Mouse (Mus musculus): ENCODE measurements at regions not wholly inside any gene's neighbourhood (a gene's known extent, or its start where the extent isn't known, plus 50 kb on each side); places are given as distances from the start of the nearest gene placed in this dataset.

DNA sequence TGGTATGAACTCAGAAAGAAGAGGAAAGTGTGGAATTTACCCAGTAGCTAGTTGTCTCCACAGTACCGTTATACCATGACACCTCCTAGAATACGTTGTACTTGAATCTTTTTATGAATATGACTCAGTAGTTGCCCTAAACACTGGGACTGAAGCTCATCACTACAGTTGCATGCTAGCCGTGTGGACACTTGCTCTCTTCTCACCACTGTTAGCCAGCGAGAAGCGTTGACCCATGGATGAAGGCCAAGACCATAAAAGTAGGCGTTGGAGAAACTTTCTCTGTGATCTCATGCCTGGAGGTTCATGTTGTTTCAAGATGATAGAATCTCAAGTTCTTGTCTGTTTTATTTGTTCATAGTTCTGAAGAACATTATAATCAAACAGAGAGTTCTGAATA is 269.5 kb downstream of the Lmx1a start:
- WGBS, result 92% methylated on average over 6 of the region's 6 CpGs
- H3K4me1 ChIP-seq (ENCODE audit: control insufficient read depth, insufficient read depth, low read length), result no peaks in the 10 kb centered on the region
- no peak for DNase-seq
- no peak overlapping the region for H3K27ac ChIP-seq (ENCODE audit: insufficient read depth, low read length)
- no peak overlapping the region for H3K4me3 ChIP-seq (replicated peaks; ENCODE audit: insufficient read depth, low read depth, low read length)
- no peak for TF ChIP-seq POLR2A (IDR thresholded peaks at IDR 0.05; ENCODE audit: borderline replicate concordance, insufficient read depth, low read length)
- TF ChIP-seq CTCF (IDR thresholded peaks at IDR 0.05; ENCODE audit: borderline replicate concordance, insufficient read depth, low read depth, low read length), result no peak
- H3K27me3 ChIP-seq (ENCODE audit: control insufficient read depth, insufficient read depth, low read length), result no peaks in the 10 kb centered on the region

- DNase-seq, result no peak
- TF ChIP-seq POLR2A (IDR thresholded peaks at IDR 0.05; ENCODE audit: borderline replicate concordance, insufficient read depth, low read length) (no peak), CTCF (IDR thresholded peaks at IDR 0.05; ENCODE audit: borderline replicate concordance, insufficient read depth, low read depth, low read length) (no peak)
- 29% methylated on average over 3 of the region's 3 CpGs for WGBS
- H3K27ac ChIP-seq (ENCODE audit: insufficient read depth, low read length), result no peak overlapping the region
- no peak overlapping the region for H3K4me3 ChIP-seq (replicated peaks; ENCODE audit: insufficient read depth, low read depth, low read length)
- H3K27me3 ChIP-seq (ENCODE audit: control insufficient read depth, insufficient read depth, low read length), result no peaks in the 10 kb centered on the region
- H3K4me1 ChIP-seq (ENCODE audit: control insufficient read depth, insufficient read depth, low read length), result no peaks in the 10 kb centered on the region; the same call in 1 of the 2 replicates
These were observed 280.5 kb downstream of the Lmx1a start for GRCm38 (mm10) chr1:167969545-167969944.

GRCm38 (mm10) chr1:167969985-167970384 is 280.9 kb downstream of the Lmx1a start:
- H3K4me3 ChIP-seq (replicated peaks; ENCODE audit: insufficient read depth, low read depth, low read length), result no peak overlapping the region
- TF ChIP-seq POLR2A (IDR thresholded peaks at IDR 0.05; ENCODE audit: borderline replicate concordance, insufficient read depth, low read length) (no peak), CTCF (IDR thresholded peaks at IDR 0.05; ENCODE audit: borderline replicate concordance, insufficient read depth, low read depth, low read length) (no peak)
- DNase-seq, result peak in 1 of 2 experiments; percentile 16
- H3K27ac ChIP-seq (ENCODE audit: insufficient read depth, low read length), result no peak overlapping the region
- WGBS, result 37% methylated on average over 5 of the region's 5 CpGs
- no peaks in the 10 kb centered on the region for H3K27me3 ChIP-seq (ENCODE audit: control insufficient read depth, insufficient read depth, low read length)
- H3K4me1 ChIP-seq (ENCODE audit: control insufficient read depth, insufficient read depth, low read length), result no peaks in the 10 kb centered on the region; the same call in 1 of the 2 replicates

GRCm38 (mm10) chr1:167976708-167977107 is 287.7 kb downstream of the Lmx1a start:
- 89% methylated on average over 3 of the region's 3 CpGs for WGBS
- Histone ChIP-seq H3K4me1 (ENCODE audit: control insufficient read depth, insufficient read depth, low read length) (no peaks in the 10 kb centered on the region), H3K27ac (ENCODE audit: insufficient read depth, low read length) (no peak overlapping the region), H3K27me3 (ENCODE audit: control insufficient read depth, insufficient read depth, low read length) (no peaks in the 10 kb centered on the region), H3K4me3 (replicated peaks; ENCODE audit: insufficient read depth, low read depth, low read length) (no peak overlapping the region)
- TF ChIP-seq POLR2A (IDR thresholded peaks at IDR 0.05; ENCODE audit: borderline replicate concordance, insufficient read depth, low read length) (no peak), CTCF (IDR thresholded peaks at IDR 0.05; ENCODE audit: borderline replicate concordance, insufficient read depth, low read depth, low read length) (no peak)
- no peak for DNase-seq

- no peaks in the 10 kb centered on the region for H3K27me3 ChIP-seq (ENCODE audit: control insufficient read depth, insufficient read depth, low read length)
- no peak for DNase-seq
- TF ChIP-seq CTCF (IDR thresholded peaks at IDR 0.05; ENCODE audit: borderline replicate concordance, insufficient read depth, low read depth, low read length), result no peak
- no peak for TF ChIP-seq POLR2A (IDR thresholded peaks at IDR 0.05; ENCODE audit: borderline replicate concordance, insufficient read depth, low read length)
- H3K4me3 ChIP-seq (replicated peaks; ENCODE audit: insufficient read depth, low read depth, low read length), result no peak overlapping the region
- WGBS, result 85% methylated on average over 3 of the region's 3 CpGs
- no peaks in the 10 kb centered on the region for H3K4me1 ChIP-seq (ENCODE audit: control insufficient read depth, insufficient read depth, low read length)
- no peak overlapping the region for H3K27ac ChIP-seq (ENCODE audit: insufficient read depth, low read length)
These were observed 290.1 kb downstream of the Lmx1a start for GRCm38 (mm10) chr1:167979187-167979586.

DNA sequence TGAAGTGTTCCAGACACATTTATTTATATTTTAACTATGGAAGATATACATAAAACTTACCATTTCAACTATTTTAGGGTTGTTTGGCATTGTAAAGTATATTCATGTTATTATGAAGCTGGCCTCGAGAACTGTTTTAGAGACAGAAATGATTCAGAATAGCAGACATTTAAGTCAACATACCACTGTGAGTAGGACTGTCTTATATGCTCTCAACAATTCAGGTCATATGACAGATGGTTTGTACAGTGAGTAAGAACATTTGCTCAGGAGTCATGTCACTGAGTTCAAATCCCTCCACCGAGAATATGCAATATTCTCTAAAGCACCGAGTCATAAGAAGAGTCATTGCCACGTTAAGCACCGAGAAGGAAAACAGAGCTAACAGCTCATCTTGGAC is 290.6 kb downstream of the Lmx1a start:
- no peak for DNase-seq
- no peak overlapping the region for H3K4me3 ChIP-seq (replicated peaks; ENCODE audit: insufficient read depth, low read depth, low read length)
- no peak overlapping the region for H3K27ac ChIP-seq (ENCODE audit: insufficient read depth, low read length)
- no peak for TF ChIP-seq POLR2A (IDR thresholded peaks at IDR 0.05; ENCODE audit: borderline replicate concordance, insufficient read depth, low read length)
- no peak for TF ChIP-seq CTCF (IDR thresholded peaks at IDR 0.05; ENCODE audit: borderline replicate concordance, insufficient read depth, low read depth, low read length)
- WGBS, result 96% methylated on average over 5 of the region's 5 CpGs
- H3K4me1 ChIP-seq (ENCODE audit: control insufficient read depth, insufficient read depth, low read length), result no peaks in the 10 kb centered on the region
- no peaks in the 10 kb centered on the region for H3K27me3 ChIP-seq (ENCODE audit: control insufficient read depth, insufficient read depth, low read length)

- DNase-seq, result no peak
These were observed 292.3 kb downstream of the Lmx1a start for GRCm38 (mm10) chr1:167981292-167981691.

GRCm38 (mm10) chr1:168007456-168007855 is 318.4 kb downstream of the Lmx1a start:
- Histone ChIP-seq H3K4me1 (ENCODE audit: control insufficient read depth, insufficient read depth, low read length) (no peaks in the 10 kb centered on the region), H3K4me3 (replicated peaks; ENCODE audit: insufficient read depth, low read depth, low read length) (no peak overlapping the region), H3K27me3 (ENCODE audit: control insufficient read depth, insufficient read depth, low read length) (no peaks in the 10 kb centered on the region), H3K27ac (ENCODE audit: insufficient read depth, low read length) (no peak overlapping the region)
- TF ChIP-seq CTCF (IDR thresholded peaks at IDR 0.05; ENCODE audit: borderline replicate concordance, insufficient read depth, low read depth, low read length) (no peak), POLR2A (IDR thresholded peaks at IDR 0.05; ENCODE audit: borderline replicate concordance, insufficient read depth, low read length) (no peak)
- WGBS, result 58% methylated on average over 3 of the region's 3 CpGs
- no peak for DNase-seq

More at GRCm38 (mm10) chr1:167981292-167981691, 292.3 kb downstream of the Lmx1a start:
- no peak for TF ChIP-seq CTCF (IDR thresholded peaks at IDR 0.05; ENCODE audit: borderline replicate concordance, insufficient read depth, low read depth, low read length)
- WGBS, result 87% methylated on average over 2 of the region's 2 CpGs
- H3K4me3 ChIP-seq (replicated peaks; ENCODE audit: insufficient read depth, low read depth, low read length), result no peak overlapping the region
- H3K4me1 ChIP-seq (ENCODE audit: control insufficient read depth, insufficient read depth, low read length), result no peaks in the 10 kb centered on the region
- no peak overlapping the region for H3K27ac ChIP-seq (ENCODE audit: insufficient read depth, low read length)
- no peaks in the 10 kb centered on the region for H3K27me3 ChIP-seq (ENCODE audit: control insufficient read depth, insufficient read depth, low read length)

Measured in cerebellum, adult 2 months (tissue).